Mouse (Mus musculus) gastrocnemius, postnatal 10 days (tissue): ENCODE results near the gene H2-Q6. TPM values are rescaled to one million over a fixed set of nuclear protein-coding genes. Genes with fewer than 3 reads are reported as not detected.
A peak's percentile ranks its signal among the peaks of the same experiment; 100 is the strongest.
"Not testable (repeated sequence)": the region's sequence is repeated elsewhere in the genome, so short reads cannot be mapped to it uniquely, and the experiment has no call there.

Source experiments
- DNase-seq: peaks from one replicate; pipeline ENCODE4 v3.0.0; 2021; ENCODE audit warnings: mixed read lengths
- total RNA-seq, 2 experiments: library from RNA; stranded (reverse); gene quantifications; 2 replicates each; pipeline ENCODE4 v1.2.3; 2021

Gene H2-Q6
- total RNA-seq, 2 experiments from 2014 or later = 0.43 TPM; not detected in 1

GRCm38 (mm10) chr17:35434836-35435235, 10.2 kb downstream of the H2-Q6 start:
- DNase-seq = not testable (repeated sequence)

GRCm38 (mm10) chr17:35435577-35435976, 10.9 kb downstream of the H2-Q6 start:
- DNase-seq = not testable (repeated sequence)

- DNase-seq = not testable (repeated sequence)
Measured at GRCm38 (mm10) chr17:35437386-35437936, 12.8 kb downstream of the H2-Q6 start.

- DNase-seq = not testable (repeated sequence)
Measured at GRCm38 (mm10) chr17:35438395-35438794, 13.7 kb downstream of the H2-Q6 start.

- DNase-seq = peak; percentile 68
Measured at GRCm38 (mm10) chr17:35438885-35439284, 14.2 kb downstream of the H2-Q6 start, which contains the start of gene H2-Q7. TSS of gene H2-Q7 (plus strand) at chr17:35439155.

GRCm38 (mm10) chr17:35439295-35439747, 14.7 kb downstream of the H2-Q6 start:
- DNase-seq = peak; percentile 29

GRCm38 (mm10) chr17:35439925-35440645, 15.4 kb downstream of the H2-Q6 start:
- DNase-seq = not testable (repeated sequence)

- DNase-seq = not testable (repeated sequence)
Measured at GRCm38 (mm10) chr17:35442376-35442775, 17.7 kb downstream of the H2-Q6 start.

GRCm38 (mm10) chr17:35444510-35444909, 19.9 kb downstream of the H2-Q6 start:
- not testable (repeated sequence) for DNase-seq

- DNase-seq = not testable (repeated sequence)
Measured at GRCm38 (mm10) chr17:35458247-35458646, 33.6 kb downstream of the H2-Q6 start.

- not testable (repeated sequence) for DNase-seq
Measured at GRCm38 (mm10) chr17:35460513-35461341, 36.1 kb downstream of the H2-Q6 start.

GRCm38 (mm10) chr17:35465651-35466050, 41.0 kb downstream of the H2-Q6 start:
- not testable (repeated sequence) for DNase-seq

GRCm38 (mm10) chr17:35468936-35469335, 44.3 kb downstream of the H2-Q6 start:
- not testable (repeated sequence) for DNase-seq

GRCm38 (mm10) chr17:35469842-35470751, 45.4 kb downstream of the H2-Q6 start, which contains the start of gene H2-Q10:
TSS of gene H2-Q10 (plus strand) at chr17:35470089.
- DNase-seq = no peak

Other genes with a start within 250 kb of the H2-Q6 start
- gene Aif1, start 248.8 kb upstream of the H2-Q6 start, total RNA-seq = 1 to 10 TPM; 2.4 to 2.6 TPM
- gene Lst1, start 236.4 kb upstream of the H2-Q6 start, total RNA-seq = 1 to 10 TPM; 4.6 to 5.3 TPM
- under 1 TPM; 0.68 to 0.75 TPM for gene Ltb, start 230.4 kb upstream of the H2-Q6 start, total RNA-seq
- gene Tnf, start 222.8 kb upstream of the H2-Q6 start, total RNA-seq = under 1 TPM; 0.23 to 0.99 TPM
- gene Lta, start 219.5 kb upstream of the H2-Q6 start, total RNA-seq = under 1 TPM in 1 of 2 experiments, not detected in 1; 0.16 TPM
- not detected for gene Gm16181, start 204.0 kb upstream of the H2-Q6 start, total RNA-seq
- gene Atp6v1g2, start 191.2 kb upstream of the H2-Q6 start, total RNA-seq = 1 to 10 TPM; 2.1 to 3.3 TPM
- 10 to 100 TPM in 1 of 2 experiments, 1 to 10 TPM in 1; 9.9 to 11.1 TPM for gene Nfkbil1, start 189.1 kb upstream of the H2-Q6 start, total RNA-seq
- gene Ddx39b, start 183.1 kb upstream of the H2-Q6 start, total RNA-seq = 100 to 1,000 TPM; 147 to 169 TPM
- 10 to 100 TPM; 39.3 to 47.2 TPM for gene H2-D1, start 162.1 kb upstream of the H2-Q6 start, total RNA-seq
- gene H2-Q1, start 104.4 kb upstream of the H2-Q6 start, total RNA-seq = under 1 TPM; 0.23 to 0.70 TPM
- gene H2-Q2, start 82.6 kb upstream of the H2-Q6 start, total RNA-seq = under 1 TPM; 0.34 to 0.45 TPM
- gene H2-Q4, start 45.2 kb upstream of the H2-Q6 start, total RNA-seq = 1 to 10 TPM; 5.1 to 6.0 TPM
- 1 to 10 TPM in 1 of 2 experiments, under 1 TPM in 1; 0.68 to 1.4 TPM for gene H2-Q7, start 14.3 kb downstream of the H2-Q6 start, total RNA-seq
- under 1 TPM; 0.14 to 0.52 TPM for gene H2-Q10, start 45.2 kb downstream of the H2-Q6 start, total RNA-seq
- gene Pou5f1, start 81.2 kb downstream of the H2-Q6 start, total RNA-seq = not detected
- gene Tcf19, start 92.0 kb downstream of the H2-Q6 start, total RNA-seq = 10 to 100 TPM; 11.6 to 13.6 TPM
- 1 to 10 TPM; 5.0 to 6.8 TPM for gene Cchcr1, start 92.2 kb downstream of the H2-Q6 start, total RNA-seq
- gene Psors1c2, start 108.4 kb downstream of the H2-Q6 start, total RNA-seq = not detected
- under 1 TPM; 0.14 to 0.19 TPM for gene Cdsn, start 127.3 kb downstream of the H2-Q6 start, total RNA-seq
- gene 2300002M23Rik, start 142.6 kb downstream of the H2-Q6 start, total RNA-seq = not detected
- not detected for gene Sfta2, start 176.7 kb downstream of the H2-Q6 start, total RNA-seq
- gene Gm9573, start 201.8 kb downstream of the H2-Q6 start, total RNA-seq = not detected
- gene Mucl3, start 218.8 kb downstream of the H2-Q6 start, total RNA-seq = not detected
- 10 to 100 TPM; 17.0 to 24.0 TPM for gene Vars2, start 242.7 kb downstream of the H2-Q6 start, total RNA-seq
- gene Gtf2h4, start 248.9 kb downstream of the H2-Q6 start, total RNA-seq = 10 to 100 TPM; 18.2 to 20.5 TPM